Mouse (Mus musculus) bone marrow, adult 2 months (tissue): ENCODE measurements around the gene Rabep2. TPM values are rescaled to one million over a fixed set of nuclear protein-coding genes. Genes with fewer than 3 reads are reported as not detected.

Experiments
- H3K27ac ChIP-seq: fragments of 200-500 bp; 2 replicates; pipeline ENCODE4 v1.5.1; 2012; ENCODE audit warnings: low read depth, mild to moderate bottlenecking, control low read depth, inconsistent platforms, low read length; ENCODE audit not compliant: control insufficient read depth, poor library complexity, insufficient read depth
- H3K4me1 ChIP-seq: fragments of 200-500 bp; 2 replicates; pipeline ENCODE4 v1.6.1; 2011; ENCODE audit warnings: low read length; ENCODE audit not compliant: control insufficient read depth, insufficient read depth
- H3K4me3 ChIP-seq: fragments of 200-500 bp; replicated peaks from 2 replicates; pipeline ENCODE3; 2011; ENCODE audit warnings: mild to moderate bottlenecking, low read depth, low read length, control low read depth; ENCODE audit not compliant: control insufficient read depth
- CTCF ChIP-seq: fragments of 200-500 bp; IDR thresholded peaks from 2 replicates; pipeline ENCODE4 v1.5.1; 2011; ENCODE audit warnings: low read length, control low read depth; ENCODE audit not compliant: control insufficient read depth, insufficient read depth
- POLR2A ChIP-seq: fragments of 200-500 bp; IDR thresholded peaks from 2 replicates; pipeline ENCODE4 v1.6.1; 2011; ENCODE audit warnings: low read depth, mild to moderate bottlenecking, control low read depth, low read length, borderline replicate concordance; ENCODE audit not compliant: control insufficient read depth
- WGBS: fragments of 180-500 bp; shearing (Covaris S2); methylation state at CpG from one replicate; pipeline ENCODE4 v1.1.7; 2018; 5-methylcytosine and 5-hydroxymethylcytosine counted together
- polyA plus RNA-seq: library from polyadenylated mRNA; stranded (reverse); fragments of >200 nt; gene quantifications from 2 replicates; pipeline ENCODE4 v1.2.4, GENCODE M21; 2011; ENCODE audit warnings: low replicate concordance; ENCODE audit not compliant: missing spikeins, insufficient read depth, insufficient read length

Rabep2 gene
- polyA plus RNA-seq, 1 experiment: 28.6 TPM

DNA sequence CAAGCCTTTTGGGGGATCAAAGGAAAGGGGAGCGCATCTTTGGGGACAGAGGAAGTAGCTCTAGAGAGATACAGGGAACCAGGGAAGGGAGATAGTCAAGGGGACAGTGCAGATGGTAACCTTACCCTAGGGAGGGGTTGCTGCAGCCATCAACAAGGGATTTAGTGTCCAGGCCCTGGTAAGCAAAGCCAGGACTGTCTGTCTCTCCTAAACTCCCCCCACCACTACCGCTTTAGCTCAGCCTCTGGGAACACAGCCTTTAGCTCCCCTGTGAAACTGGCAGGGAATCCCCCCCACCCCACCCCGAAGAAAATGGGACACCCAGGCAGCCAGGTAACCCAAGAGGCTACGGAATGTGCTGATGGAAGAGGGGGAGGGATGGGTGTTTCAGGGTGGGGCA is 35.0 kb downstream of the Rabep2 start:
- H3K27ac ChIP-seq: no peak overlapping the region
- TF ChIP-seq CTCF: no peak
- no peak for TF ChIP-seq POLR2A
- H3K4me1 ChIP-seq: no peaks in the 10 kb centered on the region; the same call in none of the 2 replicates
- no peak overlapping the region for H3K4me3 ChIP-seq
- 65% methylated on average over 4 of the region's 4 CpGs for WGBS

DNA sequence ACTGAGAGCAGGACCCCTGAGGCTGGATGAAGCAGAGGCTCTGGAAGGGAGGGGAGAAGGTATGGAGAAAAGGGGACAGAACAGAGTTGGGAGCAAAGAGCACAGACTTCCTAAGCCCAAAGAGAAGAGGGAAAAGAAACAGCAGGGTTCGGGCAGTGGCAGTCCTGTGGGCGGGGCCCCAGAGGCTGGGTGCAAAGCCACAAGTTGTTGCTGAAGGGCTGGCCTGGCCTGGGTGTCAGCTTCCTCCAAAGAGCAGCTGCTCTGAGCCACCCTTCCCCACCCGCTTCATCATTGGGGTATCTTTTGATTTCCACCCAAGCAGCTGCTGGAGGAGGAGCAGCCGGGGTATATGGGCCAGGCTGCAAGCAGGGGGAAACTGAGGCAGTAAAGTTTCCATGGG is 35.6 kb downstream of the Rabep2 start:
- Histone ChIP-seq H3K27ac (peak overlapping the region; percentile 26), H3K4me3 (no peak overlapping the region), H3K4me1 (no peaks in the 10 kb centered on the region; the same call in none of the 2 replicates)
- TF ChIP-seq POLR2A (no peak), CTCF (no peak)
- WGBS: 9% methylated on average over 4 of the region's 4 CpGs

DNA sequence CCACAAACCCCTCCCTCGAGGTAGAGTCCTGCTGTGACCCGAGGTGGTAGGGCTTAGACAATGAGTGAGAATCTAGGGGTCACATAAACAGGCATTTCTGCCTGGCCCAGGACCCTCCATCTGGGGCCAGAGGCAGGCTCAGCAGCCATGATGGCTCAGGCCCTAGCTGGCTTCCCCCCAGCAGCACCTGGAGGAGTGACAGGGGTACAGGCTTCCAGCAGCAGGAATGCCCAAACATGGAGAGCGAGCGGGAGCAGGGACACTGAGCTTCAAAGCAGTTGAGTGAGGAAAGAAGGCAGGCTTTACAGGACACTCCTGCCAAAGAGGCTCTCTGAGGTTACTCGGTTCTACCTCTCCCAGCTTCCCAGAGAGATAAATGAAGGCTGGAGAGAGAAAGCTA is 36.3 kb downstream of the Rabep2 start:
- Histone ChIP-seq H3K27ac (no peak overlapping the region), H3K4me3 (no peak overlapping the region), H3K4me1 (no peaks in the 10 kb centered on the region; the same call in none of the 2 replicates)
- TF ChIP-seq CTCF: no peak
- TF ChIP-seq POLR2A: no peak
- WGBS: 73% methylated on average over 5 of the region's 5 CpGs

DNA sequence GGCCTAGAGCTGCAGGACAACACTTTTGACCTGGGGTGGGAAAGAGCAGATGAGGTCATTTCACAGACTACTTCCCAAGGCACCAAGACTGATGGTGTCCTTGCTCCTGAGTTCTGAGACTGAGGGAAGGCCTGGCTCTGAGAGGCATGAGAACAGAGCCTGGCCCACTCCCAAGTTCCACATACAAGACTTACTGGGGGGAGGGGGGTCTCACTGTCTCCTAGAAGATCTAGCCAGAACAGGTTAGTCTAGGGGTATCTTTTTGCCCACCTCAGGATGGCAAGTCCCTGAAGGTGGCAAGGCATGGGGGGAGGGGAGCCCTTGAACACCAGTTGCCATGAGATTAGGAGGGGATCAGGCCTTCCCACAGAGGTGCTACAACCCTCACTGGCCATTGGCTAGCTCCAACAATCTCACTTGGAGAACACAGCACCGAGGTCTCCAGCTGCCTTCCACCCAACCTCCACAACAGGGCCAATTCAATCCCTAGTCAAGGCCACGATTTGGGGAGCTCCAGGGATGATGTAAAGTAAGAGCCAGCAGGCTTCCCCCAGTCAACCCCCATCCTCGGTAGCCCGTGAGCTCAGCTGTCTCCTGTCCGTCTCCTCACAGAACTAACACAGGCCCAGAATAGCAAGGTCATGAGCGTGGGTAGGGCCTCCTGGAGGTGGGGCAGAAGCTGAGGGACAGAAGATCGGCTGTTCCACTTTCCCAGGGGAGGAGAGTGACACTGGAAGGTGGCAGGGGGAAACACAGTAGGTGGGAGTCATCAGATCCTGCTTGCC is 36.9 kb downstream of the Rabep2 start:
- TF ChIP-seq CTCF (no peak), POLR2A (no peak)

DNA sequence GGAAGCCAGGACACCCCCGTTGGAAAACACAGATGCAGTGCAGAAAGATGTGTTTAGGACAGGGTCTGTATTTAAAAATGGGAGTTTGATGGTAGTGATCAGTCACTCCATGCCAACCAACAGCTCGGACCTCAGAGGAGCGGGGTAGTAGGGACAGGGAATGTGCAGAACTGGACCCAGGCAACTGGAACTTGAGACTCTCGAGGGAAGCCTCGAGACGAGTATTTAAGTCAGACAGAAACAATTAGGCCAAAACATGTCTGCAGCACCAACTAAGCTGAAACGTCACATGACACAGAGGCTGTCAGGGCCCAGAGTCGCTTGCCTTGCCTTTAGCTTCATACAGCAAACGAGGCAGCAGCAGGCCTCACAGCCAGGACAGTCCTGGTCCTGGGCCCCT is 37.6 kb downstream of the Rabep2 start:
- Histone ChIP-seq H3K27ac (peak overlapping the region; percentile 48), H3K4me1 (peaks cover 2% of the 10 kb centered on the region), H3K4me3 (no peak overlapping the region)
- WGBS: 78% methylated on average over 9 of the region's 9 CpGs
- TF ChIP-seq POLR2A (no peak), CTCF (no peak)

More for the DNA sequence above, 36.9 kb downstream of the Rabep2 start:
- WGBS: 53% methylated on average over 7 of the region's 7 CpGs
- H3K4me3 ChIP-seq: no peak overlapping the region
- H3K4me1 ChIP-seq: no peaks in the 10 kb centered on the region; the same call in none of the 2 replicates
- no peak overlapping the region for H3K27ac ChIP-seq

DNA sequence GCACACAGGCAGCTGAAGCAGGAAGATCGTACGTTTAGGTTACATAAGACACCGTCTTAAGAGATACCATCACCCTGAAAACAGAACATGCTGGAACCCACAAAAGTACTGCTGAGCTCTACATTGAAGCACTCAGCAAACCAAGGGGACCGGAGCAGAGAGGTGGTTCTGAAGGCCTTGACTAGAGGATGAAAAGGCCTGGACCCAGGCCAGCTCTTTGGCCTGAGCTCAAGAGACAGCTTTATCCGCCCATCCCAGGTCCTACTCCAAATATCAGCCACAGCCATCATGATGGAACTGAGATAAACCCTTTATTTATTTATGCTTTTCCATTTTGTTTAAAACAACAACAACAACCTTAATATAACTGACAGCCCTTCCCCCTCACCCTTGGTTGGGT is 38.1 kb downstream of the Rabep2 start:
- WGBS: 46% methylated on average over 5 of the region's 5 CpGs
- no peak overlapping the region for H3K4me3 ChIP-seq
- peaks cover 5% of the 10 kb centered on the region for H3K4me1 ChIP-seq
- no peak overlapping the region; the same call in 1 of the 2 replicates for H3K27ac ChIP-seq
- TF ChIP-seq POLR2A: no peak
- TF ChIP-seq CTCF: no peak

DNA sequence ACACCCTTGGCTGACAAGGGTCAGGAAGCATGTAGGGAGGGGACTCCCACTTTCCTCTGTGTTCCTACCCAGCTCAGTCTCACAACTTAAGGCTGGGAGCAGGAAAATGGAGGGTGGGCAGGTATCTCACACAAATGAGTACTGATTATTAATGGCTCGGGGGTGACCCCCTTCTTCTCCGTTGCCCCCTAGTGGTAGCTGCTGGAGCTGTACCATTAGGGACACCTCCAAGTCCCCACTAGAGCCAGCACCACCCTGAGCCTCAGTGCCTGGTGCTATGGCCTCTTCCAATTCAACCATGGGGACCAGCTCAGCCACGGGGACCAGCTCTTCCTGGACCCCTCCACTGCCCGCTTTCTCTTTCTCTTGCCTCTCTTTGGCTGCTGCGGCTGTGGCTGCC is 38.7 kb downstream of the Rabep2 start:
- TF ChIP-seq POLR2A (no peak), CTCF (peak; percentile 71)
- H3K27ac ChIP-seq: no peak overlapping the region
- peaks cover 5% of the 10 kb centered on the region for H3K4me1 ChIP-seq
- 50% methylated on average over 5 of the region's 5 CpGs for WGBS
- H3K4me3 ChIP-seq: no peak overlapping the region

DNA sequence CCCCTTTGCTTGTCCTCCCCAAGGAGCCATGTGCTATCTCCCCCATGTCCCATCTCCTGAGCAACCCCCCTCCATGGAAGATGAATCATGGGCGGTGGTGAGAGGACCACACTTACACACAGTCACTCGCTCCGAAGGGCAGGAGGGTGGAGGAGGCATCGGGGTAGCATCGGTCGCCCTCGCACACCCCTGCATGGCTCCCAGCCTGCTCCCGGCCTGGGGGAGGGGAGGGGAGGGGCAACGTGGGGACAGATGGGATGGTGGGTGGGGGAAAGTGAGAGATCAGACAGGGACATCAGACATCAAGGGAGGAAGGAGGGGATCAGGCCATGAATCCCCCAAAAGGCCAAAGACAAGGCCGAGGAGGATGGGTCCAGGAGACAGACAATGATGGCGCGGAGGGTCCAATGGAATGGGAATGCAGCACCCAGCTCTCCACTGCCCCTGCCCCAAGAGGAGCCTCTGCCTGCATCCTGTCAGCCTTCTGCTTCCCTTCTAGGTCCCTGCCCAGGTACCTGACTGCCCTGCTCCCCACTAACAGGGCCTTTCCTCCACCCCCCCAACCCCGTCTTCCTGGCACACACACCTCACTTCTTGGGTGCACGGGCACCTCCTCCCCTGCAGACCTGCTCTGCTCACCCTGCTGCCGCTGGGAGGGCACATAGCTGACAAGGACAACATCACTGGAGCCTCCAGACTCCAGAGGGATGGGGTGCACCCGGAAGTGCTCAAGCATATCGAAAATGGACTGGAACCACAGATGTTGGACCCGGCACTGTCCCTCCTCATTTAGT is 39.5 kb downstream of the Rabep2 start:
- no peak overlapping the region for H3K4me3 ChIP-seq
- WGBS: 88% methylated on average over 18 of the region's 18 CpGs
- H3K27ac ChIP-seq: no peak overlapping the region
- peaks cover 5% of the 10 kb centered on the region for H3K4me1 ChIP-seq
- TF ChIP-seq POLR2A (no peak), CTCF (no peak)

DNA sequence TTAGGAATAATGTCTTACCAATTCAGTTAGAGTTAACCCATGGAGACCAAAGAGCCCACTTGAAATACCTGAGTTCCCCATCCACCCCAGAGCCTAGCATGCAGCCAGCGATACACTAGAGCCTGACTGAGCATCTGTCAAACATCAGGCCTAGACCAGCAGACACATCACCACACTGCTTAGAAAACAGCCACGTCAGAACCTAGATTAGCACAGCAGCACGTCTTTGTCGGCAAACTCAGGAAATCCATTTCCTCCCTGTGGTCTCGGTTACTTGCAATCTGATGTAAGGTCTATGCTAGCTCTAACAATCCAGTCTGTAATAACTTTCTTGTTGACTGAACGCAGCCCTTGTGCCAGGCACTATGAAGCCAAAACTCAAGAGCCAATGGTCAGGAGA is 41.5 kb downstream of the Rabep2 start:
- Histone ChIP-seq H3K4me1 (peaks cover 9% of the 10 kb centered on the region), H3K27ac (peak overlapping the region; percentile 37)

More for the DNA sequence above, 41.5 kb downstream of the Rabep2 start:
- TF ChIP-seq CTCF (no peak), POLR2A (no peak)
- no peak overlapping the region for H3K4me3 ChIP-seq
- WGBS: 7% methylated on average over 6 of the region's 6 CpGs
